Mouse (Mus musculus) adrenal gland, postnatal 4 days (tissue): ENCODE measurements around the gene Krt36. TPM values are rescaled to one million over a fixed set of nuclear protein-coding genes. Genes with fewer than 3 reads are reported as not detected.

Experiments used
- DNase-seq, 2 experiments: peaks; one replicate each; pipeline ENCODE4 v3.0.0; 2021 to 2022; ENCODE audit warnings: low spot score in 2 of 2, mixed read lengths in 2 of 2
- long read RNA-seq, 2 experiments: library from polyadenylated mRNA; stranded (forward); transcript quantifications; one replicate each; pipeline ENCODE4 v2.0.0; 2021
- total RNA-seq, 2 experiments: library from RNA; stranded (reverse); gene quantifications; 2 replicates each; pipeline ENCODE4 v1.2.3; 2021

The Krt36 gene
- total RNA-seq = under 1 TPM in 1 of 2 experiments, not detected in 1; 0.48 TPM
- long read RNA-seq, experiment 1 = 0 reads
- long read RNA-seq, experiment 2 = 0 reads

DNA sequence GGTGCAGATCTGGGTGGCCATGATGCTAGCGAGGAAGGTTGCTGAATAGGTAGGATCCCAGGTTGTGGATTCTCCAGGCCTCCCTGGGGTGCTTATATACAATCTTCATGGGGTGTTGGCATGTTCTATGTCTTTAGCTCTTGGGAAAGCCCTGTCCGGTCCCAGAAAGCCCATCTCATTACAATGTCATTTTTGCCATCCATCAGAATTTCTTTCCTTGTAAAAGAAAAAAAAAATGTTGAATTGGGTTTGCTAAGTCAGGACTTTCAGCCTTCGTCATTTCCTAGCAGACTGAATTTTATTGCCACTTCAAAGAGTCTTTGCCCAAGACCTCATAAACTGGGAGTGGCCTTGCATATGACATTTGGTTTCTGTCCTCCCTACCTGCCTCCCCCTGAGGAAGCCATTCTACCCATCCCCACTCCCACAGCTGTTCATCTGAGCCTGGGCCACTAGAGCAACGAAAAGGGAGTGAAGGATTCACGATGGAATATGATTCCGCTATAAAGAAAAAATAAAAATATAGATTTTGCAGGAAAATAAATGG lies at the start of gene Krt36:
Gene Krt36 (minus strand): TSS at position 51 of the 547 bp plus-strand sequence.
- no peak for DNase-seq

DNA sequence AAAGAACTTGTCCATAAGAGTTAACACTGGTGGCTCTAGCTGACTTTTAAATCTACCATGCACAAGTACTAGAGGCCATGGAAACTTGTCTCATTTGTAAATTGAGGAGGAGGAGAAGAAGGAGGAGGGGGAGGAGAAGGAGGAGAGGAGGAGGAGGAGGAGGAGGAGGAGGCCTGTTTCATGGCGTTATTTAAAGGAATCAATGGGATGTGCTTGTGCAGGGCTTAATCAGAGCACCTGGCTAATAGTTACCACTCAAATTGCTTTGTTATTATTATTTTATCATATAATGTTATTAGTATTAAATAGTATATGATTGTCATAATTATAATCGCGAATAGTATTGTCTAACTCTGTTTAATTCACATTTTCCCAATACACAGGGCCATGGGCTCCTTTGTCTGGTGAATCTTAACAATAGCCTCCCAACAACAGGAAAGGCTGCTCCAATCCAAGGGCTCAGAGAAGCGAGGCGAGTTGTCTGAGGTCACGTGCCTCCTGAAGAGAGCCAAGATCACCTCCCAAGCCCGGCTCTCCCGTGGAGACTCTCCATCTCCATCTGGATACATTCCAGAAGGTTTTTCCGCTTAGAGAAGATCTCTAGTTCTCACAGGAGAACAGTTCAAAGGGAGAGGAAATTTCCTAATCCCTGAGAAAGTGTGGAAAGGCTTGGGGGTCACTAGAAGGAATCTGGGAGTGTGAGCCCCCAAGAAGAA lies 43.3 kb upstream of the Krt36 start, which contains the start of gene Krt19:
Gene Krt19 (minus strand): TSS at position 51 of the 716 bp plus-strand sequence.
- no peak for DNase-seq

DNA sequence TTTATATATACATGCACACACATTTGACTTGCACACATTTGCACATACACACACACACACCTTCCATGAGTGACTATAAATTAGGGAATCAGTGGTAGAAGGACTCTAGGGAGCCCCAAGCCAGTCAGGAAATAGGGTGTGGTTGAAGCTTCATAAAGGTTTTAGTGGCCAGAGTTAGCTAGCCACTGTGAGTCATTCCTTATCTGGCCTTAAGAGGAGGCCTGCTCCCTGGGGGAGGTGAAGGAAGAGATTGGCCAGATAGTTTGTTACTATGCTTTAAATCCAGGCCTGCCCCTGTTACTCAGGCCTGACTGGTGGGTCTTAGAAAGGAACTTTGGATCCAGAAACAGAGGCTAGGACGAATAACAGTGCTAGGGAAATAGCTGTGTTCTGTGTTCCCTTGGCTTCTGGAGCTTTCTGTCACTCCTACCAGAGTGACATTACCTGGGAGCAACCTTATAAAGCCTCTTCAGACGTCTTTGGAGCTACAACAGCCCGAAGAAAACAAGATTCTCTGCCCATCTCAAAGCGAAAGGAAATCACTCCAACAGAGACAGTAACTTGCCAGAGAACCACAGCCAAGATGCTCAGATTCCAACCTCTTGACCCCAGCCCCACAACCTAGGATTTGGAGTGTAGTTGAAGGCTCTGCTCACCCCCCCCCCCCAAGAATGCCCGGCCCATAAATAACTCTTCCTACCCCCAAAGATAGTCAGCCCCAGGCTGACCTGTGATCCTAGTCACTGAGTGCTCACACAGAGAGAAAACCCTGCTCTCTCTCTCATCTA lies 42.3 kb upstream of the Krt36 start:
- DNase-seq = no peak

DNA sequence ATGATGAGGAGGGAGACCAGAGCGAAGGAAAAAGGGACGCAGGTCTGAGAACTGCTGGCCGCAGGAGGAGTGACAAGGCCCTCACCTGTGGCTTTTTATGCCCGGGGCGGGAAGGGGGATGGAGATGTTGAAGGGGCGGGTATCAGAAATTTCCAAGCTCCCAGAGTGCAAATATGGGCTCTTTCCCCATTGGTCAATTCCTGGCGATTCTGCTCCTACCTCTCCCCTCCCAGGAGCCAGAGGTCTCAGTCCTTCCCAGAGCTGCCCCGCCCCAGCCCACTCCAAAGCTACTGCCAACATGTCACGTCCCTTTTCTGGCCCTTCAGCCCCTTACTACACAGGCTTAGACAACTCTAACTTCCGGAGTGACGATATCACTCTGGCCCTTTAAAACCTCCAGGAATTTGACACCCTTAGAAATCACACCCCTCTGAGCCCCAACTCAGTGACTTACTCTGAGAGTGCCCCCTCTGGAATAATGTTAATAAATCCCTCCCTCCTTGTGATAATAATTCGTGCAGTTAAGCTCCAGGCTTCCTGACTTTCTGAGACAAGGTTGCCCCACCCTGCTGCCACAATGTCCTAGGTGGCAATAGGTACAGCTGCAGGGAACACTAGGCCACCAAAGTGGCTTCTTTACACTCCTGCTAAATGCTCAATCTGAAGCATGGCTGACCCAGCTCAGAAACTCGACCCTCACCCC lies 40.6 kb upstream of the Krt36 start:
- DNase-seq = no peak

GRCm38 (mm10) chr11:100145104-100145503 lies 39.7 kb upstream of the Krt36 start:
- DNase-seq = no peak

- DNase-seq = no peak
Measured at GRCm38 (mm10) chr11:100140966-100141365, 35.5 kb upstream of the Krt36 start.

- no peak for DNase-seq
Measured at GRCm38 (mm10) chr11:100139391-100139790, 34.0 kb upstream of the Krt36 start.

DNA sequence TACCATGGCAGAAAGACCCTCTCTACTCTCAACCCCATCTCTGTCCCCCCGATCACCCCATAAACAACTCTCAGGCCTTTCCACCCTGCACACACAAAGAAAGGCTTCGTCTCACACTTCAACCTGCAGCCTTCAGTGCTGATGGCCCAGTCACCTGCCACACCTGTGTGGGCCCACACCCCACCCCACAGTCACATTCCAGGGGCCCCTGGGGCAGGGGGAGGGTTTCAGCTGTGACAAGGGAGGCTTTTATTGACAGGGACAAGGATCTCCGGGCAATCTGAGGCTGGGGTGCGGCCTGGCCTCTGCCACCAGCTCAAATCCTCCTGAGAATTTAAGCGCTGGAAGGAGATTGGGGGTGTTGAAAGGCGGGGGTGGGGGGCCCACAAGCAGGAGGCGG lies 33.4 kb upstream of the Krt36 start:
- DNase-seq = no peak

DNA sequence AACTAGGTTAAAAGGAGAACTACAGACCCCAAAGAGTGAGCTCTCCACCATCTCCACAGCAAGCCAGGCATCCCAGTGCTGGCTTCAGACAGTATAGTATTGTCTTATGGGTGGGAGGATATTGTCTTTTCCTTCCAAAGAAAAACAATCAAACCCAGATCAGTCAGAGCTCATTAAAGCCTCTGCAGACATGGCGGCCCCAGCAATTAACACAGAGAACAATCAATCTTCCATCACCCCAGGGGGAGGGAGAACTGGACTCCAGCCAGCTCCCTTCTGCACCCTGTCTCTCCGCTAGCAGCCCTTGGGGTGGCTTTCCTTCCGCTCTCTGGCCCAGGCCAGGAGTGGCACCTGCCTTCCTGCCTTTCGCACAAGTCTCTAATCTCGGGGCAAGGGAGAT lies 32.3 kb upstream of the Krt36 start:
- DNase-seq = no peak

- DNase-seq = no peak
Measured at GRCm38 (mm10) chr11:100136559-100136958, 31.1 kb upstream of the Krt36 start.

DNA sequence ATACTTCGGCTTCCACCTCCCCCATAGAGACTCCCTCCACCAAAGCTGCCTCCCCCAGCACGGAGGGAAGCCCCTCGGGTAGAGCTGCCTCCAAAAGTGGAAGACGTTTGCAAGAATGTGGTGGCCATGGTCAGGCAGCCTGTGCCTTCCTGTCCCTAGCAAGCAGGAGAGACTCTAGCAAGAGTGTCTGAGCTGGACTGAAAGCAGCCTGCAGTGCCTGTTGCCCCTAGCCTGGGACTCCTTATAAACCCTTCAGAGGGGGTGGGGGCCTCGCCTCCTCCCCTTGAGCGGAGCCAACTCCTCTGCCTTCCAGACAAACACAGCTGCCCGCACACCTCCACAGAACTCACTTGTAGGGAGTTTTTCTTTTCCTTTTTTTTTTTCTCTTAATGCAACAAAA lies 30.3 kb upstream of the Krt36 start, which contains the start of gene Krt15:
Gene Krt15 (minus strand): TSS at position 198 of the 400 bp plus-strand sequence.
- DNase-seq = no peak

- DNase-seq = no peak
Measured at GRCm38 (mm10) chr11:100124901-100125300, 19.5 kb upstream of the Krt36 start.

- DNase-seq = no peak
Measured at GRCm38 (mm10) chr11:100121466-100121865, 16.0 kb upstream of the Krt36 start, which contains the start of gene Krt13. Krt13 (minus strand) TSS chr11:100121566.

- no peak for DNase-seq
Measured at GRCm38 (mm10) chr11:100120331-100120730, 14.9 kb upstream of the Krt36 start.

- DNase-seq = no peak
Measured at GRCm38 (mm10) chr11:100113742-100114029, 8.3 kb upstream of the Krt36 start.

- DNase-seq = no peak
Measured at GRCm38 (mm10) chr11:100112935-100113741, 7.7 kb upstream of the Krt36 start.

DNA sequence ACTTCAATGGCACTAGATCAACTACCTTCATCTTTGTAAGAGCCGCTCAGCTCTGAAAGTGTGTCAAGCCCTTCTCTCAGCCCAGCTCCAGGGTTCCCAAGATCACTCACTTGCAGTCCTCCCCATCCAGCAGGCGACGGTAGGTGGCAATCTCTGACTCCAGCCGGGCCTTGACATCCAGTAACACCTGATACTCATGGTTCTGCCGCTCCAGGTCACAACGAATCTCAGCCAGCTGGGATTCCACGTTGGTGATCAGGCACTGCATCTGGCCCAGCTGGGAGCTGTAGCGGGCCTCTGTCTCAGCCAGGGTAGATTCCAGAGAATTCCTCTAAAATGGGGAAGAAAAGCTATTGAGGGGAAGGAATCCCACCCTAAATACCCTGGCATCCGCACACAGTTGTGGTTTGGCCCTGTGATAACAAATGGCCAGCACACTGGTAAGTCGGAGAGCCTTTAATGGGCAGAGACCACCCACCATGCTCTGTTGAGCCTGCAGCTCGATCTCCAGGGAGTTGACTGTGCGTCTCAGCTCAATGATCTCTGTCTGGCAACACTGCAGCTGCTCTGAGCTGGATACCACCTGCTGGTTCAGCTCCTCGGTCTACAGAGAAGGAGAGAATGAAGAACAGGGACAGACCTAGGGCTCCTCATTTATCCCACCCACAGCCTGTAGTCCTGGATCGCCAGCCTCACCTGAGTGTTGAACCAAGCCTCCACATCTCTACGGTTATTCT lies 2.6 kb downstream of the Krt36 start:
- no peak for DNase-seq

DNA sequence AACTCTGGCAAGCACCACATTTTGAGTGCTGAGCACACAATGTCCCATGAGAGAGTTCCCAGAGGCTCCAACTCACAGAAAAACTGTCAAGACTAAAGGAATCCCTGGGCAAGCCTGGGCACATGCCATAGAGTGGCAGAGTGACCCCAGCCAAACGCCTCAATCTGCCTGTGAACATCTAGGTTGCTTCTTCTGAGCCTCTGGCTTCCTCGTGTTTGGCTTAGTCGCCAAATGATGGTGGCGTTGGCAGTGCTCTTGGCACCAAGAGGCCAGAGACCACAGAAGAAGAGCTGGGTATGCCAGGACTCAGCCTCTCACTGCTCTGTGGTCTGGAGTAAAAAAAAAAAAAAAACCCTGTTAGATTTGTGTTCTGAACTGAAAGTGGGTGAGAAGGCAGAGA lies 5.0 kb downstream of the Krt36 start:
- no peak for DNase-seq

DNA sequence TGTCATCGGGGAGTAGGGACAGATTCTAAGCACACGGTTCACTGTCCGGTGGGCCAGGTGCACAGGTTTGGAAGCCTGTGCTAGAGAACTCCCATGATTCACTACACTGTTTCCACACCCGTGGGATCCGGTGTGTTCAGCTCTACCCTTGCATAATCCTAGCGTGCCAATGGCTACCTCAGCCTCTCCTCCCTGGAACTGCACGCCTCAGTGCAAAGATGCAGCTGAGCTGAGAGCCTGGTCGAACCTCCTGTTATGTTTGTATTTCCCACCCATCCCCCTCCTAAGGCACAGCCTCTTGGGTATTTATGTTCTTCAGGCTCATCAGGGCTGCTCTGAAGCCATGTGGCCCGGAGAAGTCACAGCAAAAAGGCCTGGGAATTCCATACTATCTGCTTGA lies 7.6 kb downstream of the Krt36 start:
- no peak for DNase-seq

DNA sequence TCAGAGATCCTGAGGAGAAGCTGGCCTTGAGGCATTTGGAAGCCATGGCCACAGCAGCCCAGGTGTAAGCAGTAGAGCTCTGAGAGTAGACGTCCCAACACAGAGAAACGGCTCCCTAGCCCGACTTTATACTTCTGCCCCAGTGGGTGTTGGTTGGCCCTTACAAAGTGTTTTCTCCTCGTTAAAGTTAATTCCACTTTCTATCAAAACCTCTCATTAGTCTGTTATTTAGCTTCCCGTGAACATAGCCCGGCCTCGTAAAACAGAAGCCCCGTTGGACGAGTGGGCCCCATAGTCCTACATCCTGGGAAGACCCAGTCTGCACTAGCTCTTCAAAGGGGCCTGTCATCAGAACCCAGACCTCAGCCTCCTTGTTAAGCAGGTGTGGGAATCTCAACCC lies 9.3 kb downstream of the Krt36 start, which contains the start of gene Krt35:
Gene Krt35 (minus strand): TSS at position 101 of the 400 bp plus-strand sequence.
- DNase-seq = no peak
